25 mouse cellular contexts compared by ENCODE assay signal in the genomic region with DNA sequence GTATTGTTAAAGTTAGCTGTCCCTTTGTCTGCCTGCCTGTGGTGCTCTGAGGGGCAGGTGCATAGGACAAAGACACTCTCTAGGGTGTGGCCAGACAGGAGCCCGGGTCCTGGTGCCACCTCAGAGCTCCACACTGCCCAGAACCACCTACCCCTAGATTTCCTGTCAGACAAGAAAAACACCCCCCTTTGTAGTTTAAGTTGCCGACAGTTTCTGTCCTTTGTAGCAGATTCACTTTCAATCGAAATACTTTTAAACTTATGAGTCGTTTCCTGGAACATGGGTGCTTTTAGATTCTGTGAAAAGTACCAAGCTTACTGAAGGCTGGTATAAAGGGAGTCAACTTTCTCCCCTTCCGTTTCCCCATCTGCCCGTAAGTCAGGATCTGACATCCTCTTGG. TPM values are rescaled to one million over a fixed set of nuclear protein-coding genes. Genes with fewer than 3 reads are reported as not detected.
DNase-seq lines count a peak whose midpoint lies in the region; ATAC-seq and TF ChIP-seq lines count a peak whose summit lies in the region.
"Had no signal": no experiment of that assay in that cellular context is flagged by ENCODE, and none has a peak within 500 bp of the region (broad histone marks: within the 10 kb centered on the region; RNA-seq: fewer than 3 reads in every experiment).

No protein-coding gene starts in this region.

- no peaks in the 10 kb centered on the region for H3K4me1 ChIP-seq in ES-Bruce4 (ENCODE audit: control insufficient read depth, insufficient read depth, low read length)
- H3K4me1 ChIP-seq in stomach, embryonic 16.5 days (ENCODE audit: control insufficient read depth, insufficient read depth, low read length) = peaks cover 16% of the 10 kb centered on the region
- H3K4me1 ChIP-seq: megakaryocyte, embryonic 14.5 days had no signal

- 64% methylated on average over 6 of the region's 6 CpGs for WGBS in stomach, embryonic 16.5 days

- ATAC-seq in megakaryocyte progenitor cell, adult 5-6 weeks (replicated peaks; ENCODE audit: poor library complexity) = peak; percentile 29; the same call in 1 of the 2 replicates
- ATAC-seq in stomach, embryonic 16.5 days (ENCODE audit: insufficient read depth, low FRiP score) = no peak
- no peak for ATAC-seq in erythroid progenitor cell, adult 5-6 weeks (replicated peaks; ENCODE audit: low FRiP score, poor library complexity, severe bottlenecking)

- no peaks in the 10 kb centered on the region for H3K36me3 ChIP-seq in ES-Bruce4 (ENCODE audit: control insufficient read depth, insufficient read depth, low read length, poor library complexity, severe bottlenecking)
- no peaks in the 10 kb centered on the region for H3K36me3 ChIP-seq in stomach, embryonic 16.5 days (ENCODE audit: control insufficient read depth, insufficient read depth, low read length)
- H3K36me3 ChIP-seq: embryonic facial prominence, embryonic 12.5 days; forebrain, embryonic 12.5 days; hindbrain, embryonic 12.5 days; limb, embryonic 12.5 days; liver, embryonic 13.5 days; neural tube, embryonic 13.5 days had no signal

- no peaks in the 10 kb centered on the region for H3K27me3 ChIP-seq in ES-Bruce4 (ENCODE audit: control insufficient read depth, insufficient read depth, low read length, poor library complexity, severe bottlenecking)
- no peaks in the 10 kb centered on the region for H3K27me3 ChIP-seq in stomach, embryonic 16.5 days (ENCODE audit: control insufficient read depth, insufficient read depth, low read length)
- H3K27me3 ChIP-seq: embryonic facial prominence, embryonic 12.5 days; forebrain, embryonic 12.5 days; hindbrain, embryonic 12.5 days; limb, embryonic 12.5 days; liver, embryonic 13.5 days; neural tube, embryonic 13.5 days had no signal

- peak; percentile 66 for DNase-seq in CD4-positive, CD25-positive, alpha-beta regulatory T cell, adult 2 months (ENCODE audit: low read depth, low spot score)
- DNase-seq in layer of hippocampus, adult 2 months (ENCODE audit: low spot score in 2 of 2) = no peak
- no peak for DNase-seq in ovary, postnatal 10 days (ENCODE audit: low spot score)
- DNase-seq: adrenal gland, adult 2 months; B cell, adult 2 months; cerebellum, adult 18-20 months; cerebellum, postnatal 14 days; kidney, adult 18-20 months; liver, embryonic 13.5 days; lung, adult 2 months; midbrain, embryonic 14.5 days; right cerebral cortex, adult 18-20 months had no signal

- TF ChIP-seq EP300 in ES-Bruce4 (IDR thresholded peaks at IDR 0.05; ENCODE audit: insufficient read depth, low read depth, low read length) = 0 out of 2 replicates have a peak, but pooled peaks have one; percentile 17

- no peak overlapping the region; the same call in 1 of the 2 replicates for H3K9ac ChIP-seq in ES-Bruce4 (ENCODE audit: low read depth, poor library complexity, severe bottlenecking)
- H3K9ac ChIP-seq in stomach, embryonic 16.5 days (ENCODE audit: low read length) = no peak overlapping the region
- H3K9ac ChIP-seq: embryonic facial prominence, embryonic 12.5 days; forebrain, embryonic 12.5 days; hindbrain, embryonic 12.5 days; limb, embryonic 12.5 days; liver, embryonic 13.5 days; neural tube, embryonic 13.5 days had no signal

- no peak for TF ChIP-seq POLR2A in ES-Bruce4 (IDR thresholded peaks at IDR 0.05; ENCODE audit: insufficient read depth, low read length)

- no peak overlapping the region for H3K4me2 ChIP-seq in stomach, embryonic 16.5 days (ENCODE audit: low read depth, low read length)
- H3K4me2 ChIP-seq: embryonic facial prominence, embryonic 12.5 days; forebrain, embryonic 12.5 days; hindbrain, embryonic 12.5 days; limb, embryonic 12.5 days; liver, embryonic 13.5 days; neural tube, embryonic 13.5 days had no signal

- no peak overlapping the region for H3K4me3 ChIP-seq in ES-Bruce4 (ENCODE audit: low read depth, low read length)
- no peak overlapping the region for H3K4me3 ChIP-seq in stomach, embryonic 16.5 days (replicated peaks; ENCODE audit: low read length)
- no peak overlapping the region for H3K4me3 ChIP-seq in layer of hippocampus, adult 2 months
- H3K4me3 ChIP-seq: embryonic facial prominence, embryonic 12.5 days; forebrain, embryonic 12.5 days; hindbrain, embryonic 12.5 days; limb, embryonic 12.5 days; liver, embryonic 13.5 days; megakaryocyte, embryonic 14.5 days; neural tube, embryonic 13.5 days had no signal

- no peak overlapping the region for H3K27ac ChIP-seq in ES-Bruce4 (ENCODE audit: insufficient read depth, low read length)
- peak overlapping the region; percentile 52; the same call in 1 of the 2 replicates for H3K27ac ChIP-seq in stomach, embryonic 16.5 days (ENCODE audit: low read length)
- H3K27ac ChIP-seq in layer of hippocampus, adult 2 months = no peak overlapping the region
- H3K27ac ChIP-seq: forebrain, embryonic 12.5 days; hindbrain, embryonic 12.5 days; limb, embryonic 12.5 days; liver, embryonic 13.5 days; neural tube, embryonic 13.5 days had no signal

- TF ChIP-seq CTCF in ES-Bruce4 (IDR thresholded peaks at IDR 0.05; ENCODE audit: low read depth, low read length) = no peak
- no peak for TF ChIP-seq CTCF in layer of hippocampus, adult 2 months (conservative IDR thresholded peaks at IDR 0.05)

- H3K9me3 ChIP-seq in ES-Bruce4 (replicated peaks; ENCODE audit: control insufficient read depth, insufficient read depth, low read length, poor library complexity, severe bottlenecking) = no peaks in the 10 kb centered on the region
- no peaks in the 10 kb centered on the region for H3K9me3 ChIP-seq in stomach, embryonic 16.5 days (replicated peaks; ENCODE audit: control insufficient read depth, low read length)
- H3K9me3 ChIP-seq: embryonic facial prominence, embryonic 12.5 days; forebrain, embryonic 12.5 days; hindbrain, embryonic 12.5 days; liver, embryonic 13.5 days; neural tube, embryonic 13.5 days had no signal

RNA-seq across cellular contexts. Expression of a gene that starts 26.8 kb away (rescaled TPM):
- polyA plus RNA-seq in ES-Bruce4 (2011; ENCODE audit: insufficient read depth, insufficient read length, low read depth, missing spikeins) = 12.8 and 13.9 TPM in 2 replicates
- total RNA-seq in megakaryocyte progenitor cell, adult 5-6 weeks (2015) = 2.1 and 2.4 TPM in 2 replicates
- total RNA-seq in megakaryocyte progenitor cell, adult 5-6 weeks (2017) = 1.4 and 1.8 TPM in 2 replicates
- polyA plus RNA-seq in stomach, embryonic 16.5 days (2015; fragmentation: Nextera tagmentation; extraction: Ambion mirVana) = 1.8 and 2.4 TPM in 2 replicates
- not detected for total RNA-seq in layer of hippocampus, adult 2 months (2021)
- not detected in 2 replicates for total RNA-seq in erythroid progenitor cell, adult 5-6 weeks (2015; ENCODE audit: low replicate concordance)
- 2.6 and 3.1 TPM in 2 replicates for total RNA-seq in erythroid progenitor cell, adult 5-6 weeks (2017; ENCODE audit: low replicate concordance)

RNA-seq across cellular contexts. Expression of a gene that starts 38.9 kb away (rescaled TPM):
- polyA plus RNA-seq in ES-Bruce4 (2011; ENCODE audit: insufficient read depth, insufficient read length, low read depth, missing spikeins) = not detected in 2 replicates
- total RNA-seq in megakaryocyte progenitor cell, adult 5-6 weeks (2015) = 0.17 and 0.22 TPM in 2 replicates
- total RNA-seq in megakaryocyte progenitor cell, adult 5-6 weeks (2017) = not detected in 2 replicates
- 0.19 TPM in 2 replicates for polyA plus RNA-seq in stomach, embryonic 16.5 days (2015; fragmentation: Nextera tagmentation; extraction: Ambion mirVana)
- total RNA-seq in layer of hippocampus, adult 2 months (2021) = not detected
- 1.4 and 8.0 TPM in 2 replicates for total RNA-seq in erythroid progenitor cell, adult 5-6 weeks (2015; ENCODE audit: low replicate concordance)
- total RNA-seq in erythroid progenitor cell, adult 5-6 weeks (2017; ENCODE audit: low replicate concordance) = 1.3 and 2.0 TPM in 2 replicates
- total RNA-seq: gastrocnemius, adult 18-20 months; layer of hippocampus, postnatal 14 days; left cerebral cortex, postnatal 14 days had no signal
- polyA plus RNA-seq: forebrain, embryonic 12.5 days; neural tube, embryonic 13.5 days had no signal
